Mouse (Mus musculus) thymus, adult 2 months (tissue): ENCODE data around the gene Adamts1. TPM values are rescaled to one million over a fixed set of nuclear protein-coding genes. Genes with fewer than 3 reads are reported as not detected.

Experiments used
- DNase-seq: peaks from one replicate; pipeline ENCODE4 v3.0.0; 2021
- H3K27ac ChIP-seq: fragments of 200-500 bp; 2 replicates; pipeline ENCODE4 v1.5.1; 2012; ENCODE audit warnings: low read length, control low read depth; ENCODE audit not compliant: control insufficient read depth, insufficient read depth
- H3K27me3 ChIP-seq: fragments of 200-500 bp; 2 replicates; pipeline ENCODE4 v1.6.1; 2012; ENCODE audit warnings: mild to moderate bottlenecking, low read length, moderate library complexity, mixed read lengths; ENCODE audit not compliant: control insufficient read depth, insufficient read depth
- H3K36me3 ChIP-seq: fragments of 200-500 bp; 2 replicates; pipeline ENCODE4 v1.6.1; 2012; ENCODE audit warnings: mild to moderate bottlenecking, low read length, moderate library complexity; ENCODE audit not compliant: control insufficient read depth, insufficient read depth
- H3K4me1 ChIP-seq: fragments of 200-500 bp; replicated peaks from 2 replicates; pipeline ENCODE4 v1.6.1; 2012; ENCODE audit warnings: low read length; ENCODE audit not compliant: control insufficient read depth, insufficient read depth
- H3K4me3 ChIP-seq: fragments of 200-500 bp; 2 replicates; pipeline ENCODE4 v1.5.1; 2012; ENCODE audit warnings: mild to moderate bottlenecking, low read length, control low read depth, moderate library complexity; ENCODE audit not compliant: control insufficient read depth, insufficient read depth
- CTCF ChIP-seq: fragments of 200-500 bp; IDR thresholded peaks from 2 replicates; pipeline ENCODE4 v1.5.1; 2012; ENCODE audit warnings: mild to moderate bottlenecking, control low read depth, low read length, moderate library complexity, borderline replicate concordance; ENCODE audit not compliant: control insufficient read depth, poor library complexity, insufficient read depth; ENCODE audit errors: extremely low read depth
- POLR2A ChIP-seq: fragments of 200-500 bp; IDR thresholded peaks from 2 replicates; pipeline ENCODE4 v1.6.1; 2012; ENCODE audit warnings: mild to moderate bottlenecking, low read length, control low read depth, moderate library complexity; ENCODE audit not compliant: control insufficient read depth, poor library complexity, insufficient read depth; ENCODE audit errors: extremely low read depth
- WGBS: fragments of 180-500 bp; shearing (Covaris S2); methylation state at CpG from one replicate; pipeline ENCODE4 v1.1.7; 2018; 5-methylcytosine and 5-hydroxymethylcytosine counted together
- polyA plus RNA-seq: library from polyadenylated mRNA; depleted of rRNA; stranded (reverse); fragments of >200 nt; gene quantifications from 2 replicates; pipeline ENCODE4 v1.2.3, GENCODE M21; 2012; rRNA removed

The Adamts1 gene
- polyA plus RNA-seq = 2.9 and 3.8 TPM in 2 replicates

GRCm38 (mm10) chr16:85802954-85803353 is at the start of gene Adamts1:
Adamts1 (minus strand) TSS chr16:85803113.
- no peaks in the 10 kb centered on the region for H3K36me3 ChIP-seq
- H3K27ac ChIP-seq = no peak within 1 kb of the TSS
- no peak for DNase-seq
- H3K4me1 ChIP-seq = no peaks in the 10 kb centered on the region
- TF ChIP-seq POLR2A (no peak), CTCF (no peak)
- H3K4me3 ChIP-seq = peak within 1 kb of the TSS; percentile 11; the same call in 1 of the 2 replicates
- WGBS = 3% methylated on average over 26 of the region's 26 CpGs
- H3K27me3 ChIP-seq = peaks cover 4% of the 10 kb centered on the region; the same call in 1 of the 2 replicates

GRCm38 (mm10) chr16:85827066-85827465 is 24.2 kb upstream of the Adamts1 start:
- no peaks in the 10 kb centered on the region for H3K4me1 ChIP-seq
- TF ChIP-seq POLR2A = no peak
- no peak for TF ChIP-seq CTCF
- 86% methylated on average over 3 of the region's 3 CpGs for WGBS
- no peak overlapping the region for H3K27ac ChIP-seq
- no peak overlapping the region for H3K4me3 ChIP-seq
- H3K27me3 ChIP-seq = no peaks in the 10 kb centered on the region
- no peaks in the 10 kb centered on the region for H3K36me3 ChIP-seq
- DNase-seq = no peak

- H3K27ac ChIP-seq = no peak overlapping the region
- 75% methylated on average over 5 of the region's 5 CpGs for WGBS
- no peak overlapping the region for H3K4me3 ChIP-seq
- no peak for DNase-seq
- H3K27me3 ChIP-seq = no peaks in the 10 kb centered on the region
- no peak for TF ChIP-seq POLR2A
- no peak for TF ChIP-seq CTCF
- H3K36me3 ChIP-seq = no peaks in the 10 kb centered on the region
- no peaks in the 10 kb centered on the region for H3K4me1 ChIP-seq
Measured at GRCm38 (mm10) chr16:85822330-85822916, 19.5 kb upstream of the Adamts1 start.

GRCm38 (mm10) chr16:85819808-85820458 is 17.0 kb upstream of the Adamts1 start:
- Histone ChIP-seq H3K27ac (no peak overlapping the region), H3K4me3 (no peak overlapping the region), H3K4me1 (no peaks in the 10 kb centered on the region), H3K36me3 (no peaks in the 10 kb centered on the region), H3K27me3 (no peaks in the 10 kb centered on the region)
- no peak for DNase-seq
- TF ChIP-seq CTCF = no peak
- TF ChIP-seq POLR2A = no peak
- 50% methylated on average over 5 of the region's 5 CpGs for WGBS

GRCm38 (mm10) chr16:85814116-85814515 is 11.2 kb upstream of the Adamts1 start:
- 61% methylated on average over 2 of the region's 2 CpGs for WGBS
- Histone ChIP-seq H3K27me3 (no peaks in the 10 kb centered on the region), H3K36me3 (no peaks in the 10 kb centered on the region), H3K27ac (no peak overlapping the region), H3K4me3 (no peak overlapping the region), H3K4me1 (no peaks in the 10 kb centered on the region)
- TF ChIP-seq CTCF (no peak), POLR2A (no peak)
- DNase-seq = no peak

- TF ChIP-seq CTCF = no peak
- Histone ChIP-seq H3K4me1 (no peaks in the 10 kb centered on the region), H3K36me3 (no peaks in the 10 kb centered on the region), H3K27ac (no peak overlapping the region), H3K27me3 (0 out of 2 replicates have a peak, but pooled peaks cover 4% of the 10 kb centered on the region), H3K4me3 (no peak overlapping the region)
- DNase-seq = no peak
- 16% methylated on average over 2 of the region's 2 CpGs for WGBS
Measured at GRCm38 (mm10) chr16:85807626-85808025, 4.7 kb upstream of the Adamts1 start.
